In genomic region chr12:86359873-86360272, GRCm38 (mm10) we compare ENCODE assay signal across 28 mouse cellular contexts. TPM values are rescaled to one million over a fixed set of nuclear protein-coding genes. Genes with fewer than 3 reads are reported as not detected.
DNase-seq lines count a peak whose midpoint lies in the region; ATAC-seq and TF ChIP-seq lines count a peak whose summit lies in the region.
"Had no signal": no experiment of that assay in that cellular context is flagged by ENCODE, and none has a peak within 500 bp of the region (broad histone marks: within the 10 kb centered on the region; RNA-seq: fewer than 3 reads in every experiment).

No protein-coding gene starts in this region.

- H3K9me3 ChIP-seq in lung, embryonic 14.5 days (ENCODE audit: low read depth, low read length): no peaks in the 10 kb centered on the region
- H3K9me3 ChIP-seq in lung, postnatal 0 days (ENCODE audit: low read length): no peaks in the 10 kb centered on the region
- H3K9me3 ChIP-seq: embryonic facial prominence, embryonic 10.5 days; embryonic facial prominence, embryonic 13.5 days; forebrain, embryonic 13.5 days; heart, embryonic 12.5 days; heart, embryonic 15.5 days; hindbrain, embryonic 10.5 days; hindbrain, embryonic 13.5 days had no signal

- no peak for TF ChIP-seq CTCF in lung, embryonic 14.5 days (IDR thresholded peaks at IDR 0.05; ENCODE audit: low read depth)
- TF ChIP-seq CTCF in lung, postnatal 0 days (IDR thresholded peaks at IDR 0.05): no peak

- ATAC-seq in lung, embryonic 14.5 days (ENCODE audit: insufficient read depth): no peak
- ATAC-seq in lung, postnatal 0 days: no peak
- ATAC-seq: CD4-positive, CD25-positive, alpha-beta regulatory T cell, adult 4 months; forebrain, embryonic 13.5 days; forebrain, embryonic 16.5 days had no signal

- no peak overlapping the region for H3K27ac ChIP-seq in lung, embryonic 14.5 days (ENCODE audit: low read depth)
- no peak overlapping the region for H3K27ac ChIP-seq in lung, postnatal 0 days (ENCODE audit: low read length)
- H3K27ac ChIP-seq: embryonic facial prominence, embryonic 13.5 days; forebrain, embryonic 13.5 days; hindbrain, embryonic 13.5 days had no signal

- H3K9ac ChIP-seq in lung, embryonic 14.5 days: no peak overlapping the region
- no peak overlapping the region for H3K9ac ChIP-seq in lung, postnatal 0 days (replicated peaks; ENCODE audit: low read depth)
- H3K9ac ChIP-seq: embryonic facial prominence, embryonic 13.5 days; forebrain, embryonic 13.5 days; heart, embryonic 12.5 days; heart, embryonic 15.5 days had no signal

- no peak overlapping the region for H3K4me3 ChIP-seq in lung, embryonic 14.5 days (ENCODE audit: low read depth, low read length)
- H3K4me3 ChIP-seq in lung, postnatal 0 days (ENCODE audit: low read depth, low read length): no peak overlapping the region
- H3K4me3 ChIP-seq: embryonic facial prominence, embryonic 10.5 days; embryonic facial prominence, embryonic 13.5 days; erythroblast, embryonic 14.5 days; forebrain, embryonic 13.5 days; heart, embryonic 12.5 days; heart, embryonic 15.5 days; hindbrain, embryonic 10.5 days; hindbrain, embryonic 13.5 days had no signal

- no peaks in the 10 kb centered on the region for H3K36me3 ChIP-seq in lung, embryonic 14.5 days (ENCODE audit: insufficient read depth)
- H3K36me3 ChIP-seq in lung, postnatal 0 days (ENCODE audit: insufficient read depth, low read length): no peaks in the 10 kb centered on the region
- H3K36me3 ChIP-seq: embryonic facial prominence, embryonic 10.5 days; embryonic facial prominence, embryonic 13.5 days; heart, embryonic 12.5 days; heart, embryonic 15.5 days; hindbrain, embryonic 10.5 days; hindbrain, embryonic 13.5 days had no signal

- no peak overlapping the region for H3K4me2 ChIP-seq in lung, embryonic 14.5 days
- H3K4me2 ChIP-seq in lung, postnatal 0 days (replicated peaks; ENCODE audit: low read depth, low read length): no peak overlapping the region
- H3K4me2 ChIP-seq: embryonic facial prominence, embryonic 13.5 days; forebrain, embryonic 13.5 days; hindbrain, embryonic 13.5 days had no signal

- no peaks in the 10 kb centered on the region for H3K27me3 ChIP-seq in lung, embryonic 14.5 days (ENCODE audit: insufficient read depth, low read length)
- H3K27me3 ChIP-seq in lung, postnatal 0 days (replicated peaks; ENCODE audit: insufficient read depth, low read length): no peaks in the 10 kb centered on the region
- H3K27me3 ChIP-seq: heart, embryonic 15.5 days had no signal

- peak; percentile 50 for DNase-seq in lung, embryonic 14.5 days
- DNase-seq in lung, adult 18-20 months: no peak
- DNase-seq in lung, postnatal 0 days (ENCODE audit: low spot score): peak; percentile 44
- no peak for DNase-seq in lung, postnatal 10 days
- DNase-seq in ES-CJ7 (ENCODE audit: low read depth, low spot score) (peak; percentile 27), R1 (ENCODE audit: low read depth, low spot score) (peak; percentile 65)
- DNase-seq in right cerebral cortex, postnatal 14 days: no peak
- DNase-seq in neural tube, embryonic 10.5 days (ENCODE audit: extremely low spot score, low spot score): no peak
- DNase-seq: adrenal gland, adult 8-10 months; adrenal gland, postnatal 25 days; cerebellum, adult 11-12 months; cerebellum, adult 8-10 months; cerebellum, postnatal 36 days; embryo, embryonic 11 days; gastrocnemius, postnatal 25 days; heart, adult 18-20 months; heart, postnatal 10 days; heart, postnatal 36 days had no signal

- H3K4me1 ChIP-seq in lung, embryonic 14.5 days (ENCODE audit: insufficient read depth): no peaks in the 10 kb centered on the region; the same call in 1 of the 2 replicates
- H3K4me1 ChIP-seq in lung, postnatal 0 days (ENCODE audit: insufficient read depth, low read depth, low read length): no peaks in the 10 kb centered on the region

- TF ChIP-seq EP300 in lung, postnatal 0 days (IDR thresholded peaks at IDR 0.05): no peak

- 57% methylated on average over 8 of the region's 8 CpGs for WGBS in lung, embryonic 14.5 days
- WGBS in lung, postnatal 0 days: 59% methylated on average over 8 of the region's 8 CpGs

RNA-seq across cellular contexts. Expression of gene Esrrb, which starts 1.0 kb away (rescaled TPM):
- 0.17 and 0.35 TPM in 2 replicates for polyA plus RNA-seq in lung, embryonic 14.5 days (2014; fragmentation: Nextera tagmentation; extraction: Ambion mirVana)
- 0.07 and 0.10 TPM in 2 replicates for polyA plus RNA-seq in lung, postnatal 0 days (2015; fragmentation: Nextera tagmentation; extraction: Ambion mirVana)
- polyA plus RNA-seq: CD4-positive, CD25-positive, alpha-beta regulatory T cell, adult 4 months; erythroblast, embryonic 14.5 days had no signal

Comparison
In these comparisons a context has a peak if more than half of its experiments do, and no peak if none do; other contexts are left out.
1. DNase-seq: peak in lung, embryonic 14.5 days (single experiment), lung, postnatal 0 days (single experiment), ES-CJ7 (single experiment) and R1 (single experiment); none in lung, adult 18-20 months (0 of 2), lung, postnatal 10 days (single experiment), right cerebral cortex, postnatal 14 days (single experiment) and neural tube, embryonic 10.5 days (single experiment).